Mouse (Mus musculus) olfactory bulb, adult 2 months (tissue): ENCODE data around the gene Aldh1b1. TPM values are rescaled to one million over a fixed set of nuclear protein-coding genes. Genes with fewer than 3 reads are reported as not detected.

ENCODE experiments used
- H3K27ac ChIP-seq: fragments of 200-500 bp; 2 replicates; pipeline ENCODE4 v1.5.1; 2012; ENCODE audit warnings: low read depth, low read length; ENCODE audit not compliant: insufficient read depth
- H3K4me1 ChIP-seq: fragments of 200-500 bp; 2 replicates; pipeline ENCODE4 v1.6.1; 2012; ENCODE audit warnings: low read length; ENCODE audit not compliant: control insufficient read depth, insufficient read depth
- H3K4me3 ChIP-seq: fragments of 200-500 bp; 2 replicates; pipeline ENCODE4 v1.5.1; 2012; ENCODE audit warnings: mild to moderate bottlenecking, low read depth, low read length, moderate library complexity; ENCODE audit not compliant: insufficient read depth
- CTCF ChIP-seq: fragments of 200-500 bp; IDR thresholded peaks from 2 replicates; pipeline ENCODE4 v1.5.1; 2012; ENCODE audit warnings: low read depth, mild to moderate bottlenecking, low read length, moderate library complexity; ENCODE audit not compliant: insufficient read depth
- POLR2A ChIP-seq: fragments of 200-500 bp; IDR thresholded peaks from 2 replicates; pipeline ENCODE4 v1.6.1; 2012; ENCODE audit warnings: mild to moderate bottlenecking, low read depth, low read length, moderate library complexity; ENCODE audit not compliant: insufficient read depth
- WGBS: fragments of 180-500 bp; shearing (Covaris S2); methylation state at CpG from one replicate; pipeline ENCODE4 v1.1.7; 2018; 5-methylcytosine and 5-hydroxymethylcytosine counted together
- polyA plus RNA-seq: library from polyadenylated mRNA; stranded (reverse); fragments of >200 nt; gene quantifications from 2 replicates; pipeline ENCODE4 v1.2.4, GENCODE M21; 2012; ENCODE audit warnings: low replicate concordance; ENCODE audit not compliant: missing spikeins, insufficient read depth, insufficient read length

Aldh1b1 gene
- polyA plus RNA-seq, 1 experiment, result not detected

GRCm38 (mm10) chr4:45796760-45797159, 2.1 kb upstream of the Aldh1b1 start:
- Histone ChIP-seq H3K4me3 (no peak overlapping the region), H3K27ac (no peak overlapping the region), H3K4me1 (peaks cover 8% of the 10 kb centered on the region)
- TF ChIP-seq CTCF, result no peak
- TF ChIP-seq POLR2A, result no peak
- 89% methylated on average over 5 of the region's 5 CpGs for WGBS

- 38% methylated on average over 3 of the region's 3 CpGs for WGBS
- Histone ChIP-seq H3K4me1 (peaks cover 8% of the 10 kb centered on the region), H3K4me3 (no peak overlapping the region), H3K27ac (no peak overlapping the region)
- TF ChIP-seq POLR2A (no peak), CTCF (no peak)
These were observed 1.2 kb downstream of the Aldh1b1 start for GRCm38 (mm10) chr4:45799956-45800537.

- no peak for TF ChIP-seq POLR2A
- no peak for TF ChIP-seq CTCF
- H3K4me3 ChIP-seq, result no peak overlapping the region
- WGBS, result 94% methylated on average over 14 of the region's 14 CpGs
- no peak overlapping the region for H3K27ac ChIP-seq
- peaks cover 4% of the 10 kb centered on the region; the same call in 1 of the 2 replicates for H3K4me1 ChIP-seq
These were observed 4.1 kb downstream of the Aldh1b1 start for GRCm38 (mm10) chr4:45802900-45803299.

GRCm38 (mm10) chr4:45808034-45808433, 9.2 kb downstream of the Aldh1b1 start:
- H3K27ac ChIP-seq, result no peak overlapping the region
- H3K4me1 ChIP-seq, result no peaks in the 10 kb centered on the region
- 48% methylated on average over 7 of the region's 7 CpGs for WGBS
- H3K4me3 ChIP-seq, result no peak overlapping the region
- TF ChIP-seq CTCF (no peak), POLR2A (no peak)

GRCm38 (mm10) chr4:45811250-45811649, 12.4 kb downstream of the Aldh1b1 start:
- Histone ChIP-seq H3K4me3 (no peak overlapping the region), H3K4me1 (peaks cover 5% of the 10 kb centered on the region), H3K27ac (no peak overlapping the region)
- WGBS, result 53% methylated on average over 8 of the region's 8 CpGs
- no peak for TF ChIP-seq POLR2A
- no peak for TF ChIP-seq CTCF

- WGBS, result 37% methylated on average over 7 of the region's 7 CpGs
- peaks cover 31% of the 10 kb centered on the region for H3K4me1 ChIP-seq
- H3K27ac ChIP-seq, result no peak overlapping the region
- TF ChIP-seq POLR2A (no peak), CTCF (peak; percentile 30; the same call in 1 of the 2 replicates)
- no peak overlapping the region for H3K4me3 ChIP-seq
These were observed 16.7 kb downstream of the Aldh1b1 start for GRCm38 (mm10) chr4:45815542-45815941.

GRCm38 (mm10) chr4:45818814-45819207, 20.0 kb downstream of the Aldh1b1 start:
- WGBS, result 30% methylated on average over 4 of the region's 4 CpGs
- TF ChIP-seq CTCF (no peak), POLR2A (no peak)
- Histone ChIP-seq H3K4me1 (peaks cover 44% of the 10 kb centered on the region), H3K4me3 (no peak overlapping the region), H3K27ac (peak overlapping the region; percentile 61; the same call in 1 of the 2 replicates)

- Histone ChIP-seq H3K4me3 (peak overlapping the region; percentile 39), H3K27ac (peak overlapping the region; percentile 79), H3K4me1 (peaks cover 44% of the 10 kb centered on the region)
- 1% methylated on average over 17 of the region's 17 CpGs for WGBS
- TF ChIP-seq POLR2A (no peak), CTCF (no peak)
These were observed 20.5 kb downstream of the Aldh1b1 start for GRCm38 (mm10) chr4:45819208-45819931.

GRCm38 (mm10) chr4:45820074-45820830, 21.4 kb downstream of the Aldh1b1 start:
- Histone ChIP-seq H3K27ac (peak overlapping the region; percentile 79), H3K4me1 (peaks cover 49% of the 10 kb centered on the region), H3K4me3 (no peak overlapping the region)
- WGBS, result 39% methylated on average over 8 of the region's 8 CpGs
- TF ChIP-seq POLR2A (no peak), CTCF (0 out of 2 replicates have a peak, but pooled peaks have one; percentile 6)
